Comparison of ENCODE assay signal across 18 mouse cellular contexts in the genomic region with DNA sequence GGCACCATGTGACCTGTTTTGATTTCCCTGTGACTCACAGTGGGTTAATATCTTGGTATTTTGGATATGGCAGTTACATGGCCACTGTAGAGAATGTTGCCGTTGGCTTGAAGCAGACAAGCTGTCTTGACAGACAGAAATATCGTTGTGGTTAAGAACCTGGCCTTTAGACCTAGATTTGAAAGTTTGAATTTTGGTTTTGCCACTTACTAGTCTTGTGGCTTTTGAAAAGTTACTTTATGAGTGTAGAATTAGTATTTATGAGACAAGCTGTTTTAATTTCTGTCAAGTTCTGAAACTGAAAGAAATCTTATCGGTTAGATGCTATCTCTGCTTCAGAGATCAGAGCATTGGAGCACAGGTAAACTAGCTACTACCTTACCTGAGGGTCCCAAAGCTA.
"Had no signal": no experiment of that assay in that cellular context is flagged by ENCODE, and none has a peak within 500 bp of the region (broad histone marks: within the 10 kb centered on the region; RNA-seq: fewer than 3 reads in every experiment).

No protein-coding gene starts in this region.

- DNase-seq: kidney, postnatal 10 days; kidney, postnatal 36 days; left cerebral cortex, postnatal 4 days; liver, postnatal 0 days; lung, embryonic 14.5 days; retina, postnatal 1 day; right cerebral cortex, postnatal 25 days; thymus, adult 18-20 months; thymus, postnatal 36 days had no signal

- H3K27me3 ChIP-seq: kidney, embryonic 15.5 days; limb, embryonic 12.5 days; limb, embryonic 15.5 days; midbrain, embryonic 12.5 days; midbrain, embryonic 15.5 days; neural tube, embryonic 13.5 days had no signal

- H3K4me3 ChIP-seq: kidney, embryonic 15.5 days; limb, embryonic 12.5 days; limb, embryonic 15.5 days; midbrain, embryonic 12.5 days; midbrain, embryonic 15.5 days; neural tube, embryonic 13.5 days had no signal

- H3K27ac ChIP-seq: kidney, embryonic 15.5 days; limb, embryonic 12.5 days; limb, embryonic 15.5 days; liver, embryonic 14.5 days; macrophage; midbrain, embryonic 12.5 days; midbrain, embryonic 15.5 days; neural tube, embryonic 13.5 days had no signal

- ATAC-seq: liver, postnatal 0 days; lung, postnatal 0 days; midbrain, embryonic 15.5 days had no signal

- H3K36me3 ChIP-seq: midbrain, embryonic 15.5 days had no signal
